Mouse (Mus musculus) embryonic fibroblast, embryonic 13.5 days (primary cell): ENCODE data around the gene Rbms3. TPM values are rescaled to one million over a fixed set of nuclear protein-coding genes. Genes with fewer than 3 reads are reported as not detected.

ENCODE experiments used
- H3K27ac ChIP-seq: 2 replicates; pipeline ENCODE4 v1.5.1; 2012; ENCODE audit warnings: low read length, control low read depth, inconsistent platforms; ENCODE audit not compliant: insufficient read depth
- H3K4me1 ChIP-seq: 2 replicates; pipeline ENCODE4 v1.6.1; 2011; ENCODE audit warnings: low read length; ENCODE audit not compliant: control insufficient read depth, insufficient read depth
- H3K4me3 ChIP-seq: 2 replicates; pipeline ENCODE4 v1.5.1; 2011; ENCODE audit warnings: mild to moderate bottlenecking, control low read depth, low read length; ENCODE audit not compliant: insufficient read depth
- CTCF ChIP-seq: IDR thresholded peaks from 2 replicates; pipeline ENCODE4 v1.5.1; 2011; ENCODE audit warnings: mild to moderate bottlenecking, control low read depth, low read length, moderate library complexity, borderline replicate concordance; ENCODE audit not compliant: insufficient read depth
- POLR2A ChIP-seq: IDR thresholded peaks from 2 replicates; pipeline ENCODE4 v1.6.1; 2011; ENCODE audit warnings: low read depth, mild to moderate bottlenecking, control low read depth, low read length, moderate library complexity
- polyA plus RNA-seq: library from polyadenylated mRNA; stranded (reverse); fragments of >200 nt; gene quantifications from 2 replicates; pipeline ENCODE4 v1.2.4, GENCODE M21; 2011; ENCODE audit warnings: low read depth; ENCODE audit not compliant: missing spikeins, insufficient read length

Rbms3 gene
- polyA plus RNA-seq, 1 experiment, result 114 TPM

- Histone ChIP-seq H3K27ac (no peak overlapping the region), H3K4me1 (no peaks in the 10 kb centered on the region), H3K4me3 (no peak overlapping the region)
- TF ChIP-seq CTCF (no peak), POLR2A (no peak)
Measured at GRCm38 (mm10) chr9:117297662-117298531, 331.8 kb downstream of the Rbms3 start.

- H3K27ac ChIP-seq, result no peak overlapping the region
- TF ChIP-seq POLR2A (no peak), CTCF (no peak)
- H3K4me1 ChIP-seq, result no peaks in the 10 kb centered on the region
- no peak overlapping the region for H3K4me3 ChIP-seq
Measured at GRCm38 (mm10) chr9:117291066-117291850, 338.5 kb downstream of the Rbms3 start.

- Histone ChIP-seq H3K4me3 (no peak overlapping the region), H3K4me1 (no peaks in the 10 kb centered on the region), H3K27ac (no peak overlapping the region)
- TF ChIP-seq CTCF (no peak), POLR2A (no peak)
Measured at GRCm38 (mm10) chr9:117274846-117275245, 354.9 kb downstream of the Rbms3 start.

- Histone ChIP-seq H3K27ac (no peak overlapping the region), H3K4me1 (no peaks in the 10 kb centered on the region), H3K4me3 (no peak overlapping the region)
- TF ChIP-seq POLR2A, result no peak
Measured at GRCm38 (mm10) chr9:117259614-117260013, 370.1 kb downstream of the Rbms3 start.

GRCm38 (mm10) chr9:117253361-117253760 lies 376.4 kb downstream of the Rbms3 start:
- Histone ChIP-seq H3K4me3 (peak overlapping the region; percentile 24), H3K4me1 (0 out of 2 replicates have a peak, but pooled peaks cover 2% of the 10 kb centered on the region), H3K27ac (no peak overlapping the region)
- TF ChIP-seq CTCF (no peak), POLR2A (no peak)

- Histone ChIP-seq H3K4me1 (peaks cover 8% of the 10 kb centered on the region), H3K4me3 (peak overlapping the region; percentile 80), H3K27ac (peak overlapping the region; percentile 93)
- TF ChIP-seq POLR2A, result no peak; the same call in none of the 2 replicates
- no peak for TF ChIP-seq CTCF
Measured at GRCm38 (mm10) chr9:117252411-117252861, 377.3 kb downstream of the Rbms3 start.

GRCm38 (mm10) chr9:117251521-117252368 lies 378.0 kb downstream of the Rbms3 start:
- Histone ChIP-seq H3K27ac (peak overlapping the region; percentile 93), H3K4me3 (peak overlapping the region; percentile 80), H3K4me1 (peaks cover 9% of the 10 kb centered on the region)
- TF ChIP-seq CTCF (no peak), POLR2A (peak; percentile 48; the same call in 1 of the 2 replicates)

GRCm38 (mm10) chr9:117250831-117251165 lies 378.9 kb downstream of the Rbms3 start:
- Histone ChIP-seq H3K4me1 (peaks cover 12% of the 10 kb centered on the region), H3K27ac (peak overlapping the region; percentile 93), H3K4me3 (peak overlapping the region; percentile 80)
- no peak for TF ChIP-seq POLR2A
- no peak for TF ChIP-seq CTCF
